Mouse (Mus musculus): ENCODE measurements around the gene Pde4d. TPM values are rescaled to one million over a fixed set of nuclear protein-coding genes. Genes with fewer than 3 reads are reported as not detected.

Pde4d gene
- total and polyA plus RNA-seq, 3 experiments = 18.5 to 18.8 TPM; not detected in 1

- no peak overlapping the region for H3K4me3 ChIP-seq (ENCODE audit: control insufficient read depth in 1 of 2, insufficient read depth in 1 of 2, low read depth in 2 of 2, low read length in 2 of 2)
These were observed 40.1 kb downstream of the Pde4d start for GRCm38 (mm10) chr13:108489825-108490224.

GRCm38 (mm10) chr13:108490872-108491271 is 41.1 kb downstream of the Pde4d start:
- Histone ChIP-seq H3K4me1 (ENCODE audit: control insufficient read depth in 1 of 2, insufficient read depth in 2 of 2, low read length in 2 of 2) (no peaks in the 10 kb centered on the region), H3K27me3 (ENCODE audit: control insufficient read depth in 1 of 2, insufficient read depth in 2 of 2, low read length in 2 of 2) (no peaks in the 10 kb centered on the region; a peak in 1 of 4 replicates), H3K9me3 (replicated peaks; ENCODE audit: insufficient read depth, low read length) (no peaks in the 10 kb centered on the region), H3K4me3 (ENCODE audit: control insufficient read depth in 1 of 2, insufficient read depth in 1 of 2, low read depth in 2 of 2, low read length in 2 of 2) (no peak overlapping the region), H3K9ac (ENCODE audit: control insufficient read depth, low read depth, low read length, poor library complexity, severe bottlenecking) (no peak overlapping the region), H3K79me2 (ENCODE audit: control insufficient read depth, insufficient read depth, low read length, poor library complexity) (no peaks in the 10 kb centered on the region), H3K36me3 (ENCODE audit: control insufficient read depth in 1 of 2, insufficient read depth in 2 of 2, low read length in 2 of 2) (no peaks in the 10 kb centered on the region), H3K27ac (ENCODE audit: control insufficient read depth, low read depth, low read length) (no peak overlapping the region)
- TF ChIP-seq MXI1 (IDR thresholded peaks at IDR 0.05; ENCODE audit: low read depth, low read length) = no peak
- TF ChIP-seq POLR2A (IDR thresholded peaks at IDR 0.05; ENCODE audit: control insufficient read depth in 1 of 2, insufficient read depth in 1 of 2, low read depth in 1 of 2, low read length in 2 of 2, poor library complexity in 1 of 2) = no peak
- TF ChIP-seq MAFK (IDR thresholded peaks at IDR 0.05; ENCODE audit: borderline replicate concordance, low read depth, low read length) = no peak
- TF ChIP-seq E2F4 (IDR thresholded peaks at IDR 0.05; ENCODE audit: borderline replicate concordance, low read depth, low read length) = no peak
- no peak for TF ChIP-seq ZNF384 (IDR thresholded peaks at IDR 0.05; ENCODE audit: low read depth, low read length)
- no peak for TF ChIP-seq HCFC1 (IDR thresholded peaks at IDR 0.05; ENCODE audit: low read depth, low read length)
- no peak for TF ChIP-seq JUND (IDR thresholded peaks at IDR 0.05; ENCODE audit: low read depth, low read length)
- TF ChIP-seq CHD1 (IDR thresholded peaks at IDR 0.05; ENCODE audit: low read depth, low read length) = no peak
- TF ChIP-seq GATA1 (IDR thresholded peaks at IDR 0.05; ENCODE audit: low read depth, low read length) = no peak
- no peak for TF ChIP-seq ETS1 (IDR thresholded peaks at IDR 0.05; ENCODE audit: low read depth, low read length)
- no peak for DNase-seq (ENCODE audit: low read depth, low spot score)

More at GRCm38 (mm10) chr13:108489825-108490224, 40.1 kb downstream of the Pde4d start:
- Histone ChIP-seq H3K79me2 (ENCODE audit: control insufficient read depth, insufficient read depth, low read length, poor library complexity) (no peaks in the 10 kb centered on the region), H3K36me3 (ENCODE audit: control insufficient read depth in 1 of 2, insufficient read depth in 2 of 2, low read length in 2 of 2) (no peaks in the 10 kb centered on the region), H3K4me1 (ENCODE audit: control insufficient read depth in 1 of 2, insufficient read depth in 2 of 2, low read length in 2 of 2) (no peaks in the 10 kb centered on the region), H3K27ac (ENCODE audit: control insufficient read depth, low read depth, low read length) (no peak overlapping the region), H3K9me3 (replicated peaks; ENCODE audit: insufficient read depth, low read length) (no peaks in the 10 kb centered on the region), H3K9ac (ENCODE audit: control insufficient read depth, low read depth, low read length, poor library complexity, severe bottlenecking) (no peak overlapping the region), H3K27me3 (ENCODE audit: control insufficient read depth in 1 of 2, insufficient read depth in 2 of 2, low read length in 2 of 2) (no peaks in the 10 kb centered on the region; a peak in 1 of 4 replicates)
- no peak for TF ChIP-seq MYB (IDR thresholded peaks at IDR 0.05; ENCODE audit: low read depth, low read length)
- TF ChIP-seq E2F4 (IDR thresholded peaks at IDR 0.05; ENCODE audit: borderline replicate concordance, low read depth, low read length) = no peak
- TF ChIP-seq GABPA (IDR thresholded peaks at IDR 0.05; ENCODE audit: low read depth, low read length) = no peak
- no peak for TF ChIP-seq TAL1 (IDR thresholded peaks at IDR 0.05; ENCODE audit: low read length)
- no peak for TF ChIP-seq CHD2 (IDR thresholded peaks at IDR 0.05; ENCODE audit: low read length)
- TF ChIP-seq ZNF384 (IDR thresholded peaks at IDR 0.05; ENCODE audit: low read depth, low read length) = no peak
- no peak for TF ChIP-seq KAT2A (conservative IDR thresholded peaks at IDR 0.05; ENCODE audit: low read depth, low read length)
- no peak for TF ChIP-seq USF1 (IDR thresholded peaks at IDR 0.05; ENCODE audit: low read depth, low read length)
- TF ChIP-seq ZKSCAN1 (IDR thresholded peaks at IDR 0.05; ENCODE audit: low read depth, low read length) = no peak
- TF ChIP-seq POLR2A (IDR thresholded peaks at IDR 0.05; ENCODE audit: control insufficient read depth in 1 of 2, insufficient read depth in 1 of 2, low read depth in 1 of 2, low read length in 2 of 2, poor library complexity in 1 of 2) = no peak
- TF ChIP-seq NRF1 (IDR thresholded peaks at IDR 0.05; ENCODE audit: insufficient read depth, low read depth, low read length, poor library complexity, severe bottlenecking) = no peak
- no peak for TF ChIP-seq JUND (IDR thresholded peaks at IDR 0.05; ENCODE audit: low read depth, low read length)
- no peak for TF ChIP-seq UBTF (IDR thresholded peaks at IDR 0.05; ENCODE audit: borderline replicate concordance, insufficient read depth, low read depth, low read length)
- no peak for TF ChIP-seq RCOR1 (IDR thresholded peaks at IDR 0.05; ENCODE audit: low read depth, low read length)
- TF ChIP-seq RAD21 (IDR thresholded peaks at IDR 0.05; ENCODE audit: low read depth, low read length) = no peak
- TF ChIP-seq MAX (IDR thresholded peaks at IDR 0.05; ENCODE audit: low read length) = no peak
- TF ChIP-seq ELF1 (IDR thresholded peaks at IDR 0.05; ENCODE audit: low read depth, low read length) = no peak
- TF ChIP-seq GATA1 (IDR thresholded peaks at IDR 0.05; ENCODE audit: low read depth, low read length) = no peak
- DNase-seq (ENCODE audit: low read depth, low spot score) = no peak

Data from MEL (cell line).